Mouse (Mus musculus): ENCODE data around the gene Slc25a35.

DNA sequence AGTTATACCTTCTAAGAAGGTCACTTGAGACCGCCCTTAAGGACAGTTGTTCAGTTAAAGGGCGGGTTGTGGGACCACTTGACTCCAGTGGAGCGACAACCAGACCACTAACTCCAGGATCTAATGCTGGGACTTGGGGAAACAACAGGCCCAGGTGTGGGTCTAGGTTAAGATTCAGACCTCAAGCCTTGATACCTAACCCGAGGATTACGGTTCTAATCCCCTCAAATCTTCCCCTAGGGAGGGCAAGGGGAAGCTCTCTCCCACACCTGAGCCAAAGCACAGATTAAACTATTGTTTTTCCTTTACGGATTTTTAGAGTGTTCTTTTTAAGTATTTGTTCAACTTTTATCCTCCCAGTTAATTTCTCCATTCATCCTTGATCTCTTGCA, 6.1 kb downstream of the Slc25a35 start:
- TF ChIP-seq CTCF (IDR thresholded peaks at IDR 0.05; ENCODE audit: low read depth, low read length): no peak
- no peak for TF ChIP-seq GATA1 (IDR thresholded peaks at IDR 0.05; ENCODE audit: borderline replicate concordance, low read length)
- TF ChIP-seq GATA2 (IDR thresholded peaks at IDR 0.05; ENCODE audit: borderline replicate concordance, low read depth, low read length): no peak

Measured in G1E (cell line).